Mouse (Mus musculus): ENCODE results near the gene Ezr. TPM values are rescaled to one million over a fixed set of nuclear protein-coding genes. Genes with fewer than 3 reads are reported as not detected.

Ezr gene
- total RNA-seq, 2 experiments from 2014 or later = 21.9 to 27.4 TPM

DNA sequence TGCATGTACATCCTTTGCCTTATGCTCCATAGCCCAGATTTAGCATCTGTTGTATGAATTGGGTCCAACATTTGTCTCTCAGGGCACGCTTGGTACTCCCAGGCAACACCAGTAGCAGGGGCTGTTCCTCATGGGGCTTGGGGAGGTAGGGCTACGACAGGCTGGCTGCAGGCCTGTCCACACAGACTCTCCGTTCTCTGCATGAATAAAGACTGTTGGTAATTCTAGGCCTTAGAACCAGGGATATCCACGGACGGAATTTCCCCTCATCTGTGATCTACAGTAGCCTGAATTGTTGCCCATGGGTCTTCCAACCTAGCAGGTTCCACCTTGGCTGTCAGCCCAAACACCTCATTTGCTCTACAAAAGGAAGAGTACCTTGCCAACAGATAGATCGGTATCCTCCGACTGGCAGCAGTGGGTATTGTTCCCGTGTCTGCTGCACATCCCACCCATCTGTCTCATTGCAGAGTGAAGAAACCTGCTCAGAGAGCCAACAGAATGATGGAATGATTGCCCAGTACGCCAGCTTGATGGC, 7.1 kb upstream of the Ezr start:
- no peak for DNase-seq

DNA sequence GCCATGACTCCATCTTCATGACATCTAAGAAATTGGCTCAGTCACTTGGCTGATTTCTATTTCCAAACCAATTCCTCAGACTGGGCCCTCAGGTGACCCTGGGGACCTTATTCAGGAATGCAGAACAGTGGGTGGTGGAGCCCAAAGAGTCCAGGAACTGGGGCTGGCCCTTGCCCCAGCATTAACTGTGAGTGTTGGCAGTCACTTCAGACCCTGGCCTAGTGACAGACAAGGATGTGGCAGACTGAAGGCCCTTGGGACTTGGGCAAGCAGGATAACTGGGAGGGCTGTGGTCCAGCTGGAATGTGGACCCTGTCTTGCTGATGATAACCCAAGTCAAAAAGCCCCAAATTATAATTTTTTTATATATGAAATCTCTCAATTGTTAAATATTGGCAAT, 6.5 kb upstream of the Ezr start:
- DNase-seq = no peak

DNA sequence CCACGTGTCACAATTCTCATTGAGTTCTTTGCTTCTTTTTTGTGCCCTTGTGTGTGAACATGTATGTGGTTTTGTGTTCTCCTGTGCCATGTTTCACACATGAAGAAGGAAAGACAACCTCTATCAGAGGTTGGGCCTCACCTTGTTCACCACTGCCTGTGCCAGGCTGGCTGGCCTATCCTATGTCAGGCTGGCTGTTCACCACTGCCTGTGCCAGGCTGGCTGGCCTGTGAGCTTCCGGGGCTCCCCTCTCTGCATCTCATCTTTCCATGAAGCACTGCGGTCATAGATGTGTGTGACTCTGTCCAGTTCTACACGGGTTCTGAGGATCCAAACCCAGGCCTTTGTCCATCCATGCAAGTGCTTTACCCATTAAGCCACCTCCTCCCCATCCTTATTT, 4.7 kb upstream of the Ezr start:
- no peak for DNase-seq

DNA sequence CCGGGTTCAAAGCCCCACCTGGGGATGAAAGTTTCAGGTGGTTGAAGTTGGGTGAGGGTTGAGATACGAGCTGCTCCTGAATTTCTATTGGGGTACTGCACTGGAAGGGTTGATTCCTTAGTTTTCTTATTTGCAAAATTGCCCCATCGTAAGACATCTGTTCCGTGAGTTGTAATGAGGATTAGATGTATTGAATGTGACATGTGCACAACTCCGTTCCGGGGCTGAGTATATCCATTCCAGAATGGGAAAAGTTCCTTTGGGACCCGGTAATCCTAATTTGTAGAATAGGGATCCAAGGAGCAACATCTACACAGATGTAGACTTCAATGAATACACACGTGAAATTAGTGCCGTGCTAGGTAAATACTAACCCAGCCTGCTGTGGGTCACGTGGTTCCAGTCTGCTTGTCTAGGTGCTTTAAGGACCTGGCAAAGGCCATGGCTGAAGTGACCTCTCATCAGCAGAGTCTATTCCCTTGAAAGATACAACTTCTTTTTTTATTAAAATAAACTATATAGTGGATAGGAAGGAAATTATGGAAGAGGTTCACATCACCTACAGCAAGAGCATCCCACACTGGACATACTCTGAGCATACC, 1.3 kb upstream of the Ezr start:
- DNase-seq = no peak

DNA sequence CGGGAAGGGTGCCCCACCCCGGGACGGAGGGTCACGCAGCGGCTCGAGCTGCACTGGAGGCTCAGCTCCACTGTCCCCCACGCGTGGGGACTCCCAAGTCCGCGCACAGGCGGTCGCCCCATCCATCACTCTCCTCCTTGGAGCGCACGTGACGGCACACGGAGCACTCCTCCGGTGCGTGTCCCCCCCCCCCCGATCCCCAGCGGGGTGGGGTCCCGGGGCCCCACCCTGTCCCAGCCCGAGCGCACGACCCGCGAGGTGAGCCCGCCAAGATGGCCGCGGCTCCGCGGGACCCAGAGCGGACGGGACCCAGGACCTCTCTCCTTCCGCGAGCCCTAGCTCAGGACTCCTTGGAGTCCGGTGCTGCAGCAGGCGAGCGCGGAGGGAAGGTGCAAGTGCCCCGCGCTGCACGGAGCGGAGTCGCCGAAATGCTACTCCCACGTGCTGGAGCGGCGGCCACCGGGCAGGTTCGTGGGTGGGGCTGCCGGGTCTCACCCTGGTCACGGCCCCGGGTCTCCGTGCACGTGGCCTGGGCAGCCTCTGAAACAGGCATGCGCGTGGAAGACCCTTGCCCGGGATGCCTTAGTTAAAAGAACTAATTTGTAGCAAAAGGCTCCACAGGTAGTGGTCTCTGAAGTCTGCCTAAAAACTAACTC, 550 bp upstream of the Ezr start:
- DNase-seq = peak; percentile 69 to 73

DNA sequence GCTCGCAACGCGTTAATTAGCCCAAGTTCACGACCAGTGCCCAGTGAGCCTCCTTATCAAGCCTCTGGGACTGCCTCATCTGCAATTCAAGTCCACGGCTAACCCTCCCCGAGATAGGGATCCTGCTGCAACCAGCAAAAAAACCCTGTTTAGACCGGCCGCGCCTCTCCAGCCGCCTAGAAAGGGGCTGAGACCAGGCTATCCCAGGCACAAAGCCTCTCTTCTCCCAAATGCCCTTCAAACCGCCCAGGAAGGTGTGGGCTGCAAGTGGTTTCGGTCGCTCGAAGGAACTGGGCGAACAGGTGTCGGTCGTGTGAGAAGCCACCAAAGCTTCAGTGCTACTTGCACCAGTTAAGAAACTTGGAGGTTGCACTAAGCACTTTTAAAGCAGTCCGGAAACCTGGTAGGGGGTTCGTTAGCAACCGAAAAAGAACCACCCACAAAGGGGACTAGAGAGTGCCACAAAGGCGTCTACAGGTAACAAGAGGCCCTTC, 504 bp downstream of the Ezr start:
- peak; percentile 14 to 25 for DNase-seq

DNA sequence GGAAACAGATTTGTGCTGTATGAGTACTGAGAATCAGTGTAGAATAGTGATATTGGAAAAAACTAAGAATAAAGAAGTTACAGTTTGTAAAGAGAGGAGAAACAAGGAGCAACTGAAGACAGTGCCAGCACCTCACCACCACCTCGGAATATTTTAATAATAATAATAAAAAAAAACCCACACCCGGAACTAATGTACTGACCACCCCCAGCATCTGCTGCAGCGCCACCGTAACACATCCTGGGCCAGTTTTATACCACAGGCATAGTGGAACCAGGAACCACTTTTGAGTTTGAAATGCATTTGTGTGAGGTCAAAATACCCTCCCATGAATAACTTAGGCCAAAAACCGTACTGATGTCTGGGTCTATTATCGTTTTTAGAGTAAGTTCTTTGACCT, 1.3 kb downstream of the Ezr start:
- no peak for DNase-seq

DNA sequence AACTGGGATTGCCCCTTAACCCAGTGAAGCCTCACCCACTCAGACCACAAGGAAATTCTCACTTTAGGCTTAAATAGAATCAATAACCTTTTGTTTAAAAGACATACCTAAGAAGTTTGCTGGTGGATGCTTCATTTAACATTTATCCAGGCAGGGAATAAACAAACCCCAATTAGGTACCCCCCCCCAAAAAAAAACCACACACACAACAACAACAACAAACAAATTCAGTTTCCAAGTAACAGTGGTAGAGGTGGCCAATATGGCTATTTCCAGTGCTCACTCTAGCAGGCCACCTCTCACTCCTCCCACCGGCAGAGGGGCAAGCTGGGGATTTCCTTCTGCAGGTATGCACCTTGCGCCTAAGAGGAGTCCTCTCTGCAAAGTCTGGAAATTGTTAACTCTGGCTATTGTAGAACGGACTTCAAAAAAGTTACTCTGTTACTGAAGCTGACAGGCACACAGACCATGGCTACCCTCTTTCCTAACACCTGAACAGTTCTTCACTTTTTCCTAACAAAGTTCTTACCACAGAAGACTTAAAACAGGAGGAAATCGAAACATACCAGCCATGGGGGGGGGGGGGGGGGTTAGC, 2.0 kb downstream of the Ezr start:
- DNase-seq = no peak

DNA sequence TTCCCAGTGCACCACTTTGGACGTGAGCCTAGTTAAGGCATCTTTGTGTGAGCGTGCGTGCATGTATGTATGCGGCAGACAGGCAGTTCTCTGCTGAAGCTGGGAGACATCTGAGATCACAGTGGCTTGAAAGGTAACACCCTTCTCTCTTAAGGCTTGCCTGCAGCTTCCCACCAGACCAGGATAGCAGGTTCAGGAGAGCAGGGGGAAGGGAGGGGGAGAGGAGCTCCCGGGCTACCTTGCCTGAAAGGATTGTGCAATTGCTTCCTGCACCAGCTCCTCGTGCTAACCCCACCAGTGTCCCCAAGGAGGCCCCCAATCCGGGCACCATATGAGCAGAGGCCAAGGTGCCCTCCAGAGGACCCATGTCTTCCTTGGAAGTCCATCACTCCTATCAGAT, 3.0 kb downstream of the Ezr start:
- no peak for DNase-seq

DNA sequence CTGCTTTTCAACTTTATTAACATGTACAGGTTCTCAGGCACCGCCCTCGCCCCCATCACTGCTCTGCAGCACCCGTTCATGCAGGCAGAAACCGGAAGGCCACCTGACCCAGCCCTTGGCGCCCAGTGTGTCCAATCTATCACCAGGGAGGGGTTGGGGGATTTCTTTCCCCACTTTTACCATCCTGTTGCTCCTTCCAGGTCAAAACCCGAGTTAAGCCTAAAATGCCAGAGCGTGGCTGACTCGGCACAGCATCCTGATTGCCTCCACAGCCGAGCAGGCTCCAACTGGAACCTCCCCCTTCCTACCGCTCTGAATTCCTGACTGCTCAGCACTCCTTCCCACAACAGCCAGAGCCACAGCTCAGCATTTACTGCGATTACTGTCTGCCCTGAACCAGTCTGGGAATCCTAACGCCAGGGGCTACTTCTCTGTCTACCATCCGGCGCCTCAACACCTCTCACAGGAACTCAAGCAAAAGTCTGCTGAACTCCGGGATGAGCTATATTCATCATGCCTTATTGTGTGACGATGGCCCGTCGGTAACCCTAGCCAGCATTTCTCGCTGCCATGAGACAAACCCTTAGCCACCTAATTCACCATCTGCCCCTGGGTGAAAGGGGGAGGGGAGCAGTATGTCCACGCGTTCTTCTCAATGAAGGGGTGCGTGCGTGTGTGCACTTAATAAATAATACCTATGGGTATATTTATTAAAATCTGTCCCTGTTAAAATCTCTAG, 3.6 kb downstream of the Ezr start:
- peak; percentile 46 to 66 for DNase-seq

DNA sequence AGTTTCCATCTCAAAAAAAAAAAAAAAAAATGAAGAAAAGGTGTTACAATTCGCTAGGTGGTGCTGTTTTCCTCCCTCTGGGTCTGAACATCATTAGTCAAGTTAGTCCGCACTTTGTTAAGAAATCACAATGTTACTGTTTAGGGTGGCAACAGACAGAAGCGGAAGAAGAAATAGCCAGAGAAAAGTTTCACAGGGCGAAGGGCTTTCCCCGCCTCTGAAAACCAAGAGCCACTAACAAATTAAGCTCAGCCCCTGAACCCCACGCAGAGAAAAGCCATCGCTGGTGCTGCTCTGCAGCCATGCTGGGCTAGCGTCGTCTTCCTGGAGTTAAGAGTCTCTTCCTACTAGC, 4.3 kb downstream of the Ezr start:
- peak; percentile 36 to 56 for DNase-seq

DNA sequence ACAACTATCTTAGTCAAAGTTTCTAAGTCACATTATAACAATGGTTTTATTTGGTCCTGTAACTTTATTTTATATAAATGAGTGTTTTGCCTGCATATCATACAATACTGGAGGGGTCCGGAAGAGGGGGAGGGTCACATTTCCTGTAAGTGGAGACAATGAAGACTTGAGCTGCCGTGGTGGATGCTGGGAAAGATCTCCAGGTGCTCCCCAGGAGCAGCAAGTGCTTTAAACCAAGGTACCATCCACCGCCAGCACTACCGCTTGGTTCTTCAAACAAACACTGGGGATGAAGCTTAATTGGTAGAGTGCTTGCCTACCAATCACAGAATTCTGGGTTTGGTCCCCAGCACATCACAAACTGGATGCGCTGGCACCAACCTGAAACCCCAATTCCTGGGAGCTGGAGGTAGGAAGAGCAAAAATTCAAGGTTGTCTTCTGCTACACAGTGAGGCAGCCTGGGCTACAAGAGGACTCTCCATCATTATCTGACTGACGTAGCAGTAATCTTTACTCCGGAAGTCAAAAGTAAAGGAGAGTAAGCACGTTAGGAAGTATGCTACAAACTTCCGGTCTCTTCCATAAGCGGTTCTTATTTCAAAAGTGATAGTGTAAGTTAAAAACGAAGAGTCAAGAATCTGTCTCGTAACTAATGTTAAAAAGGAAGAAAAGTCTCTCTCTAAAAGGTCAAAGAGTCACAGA, 4.8 kb downstream of the Ezr start:
- no peak for DNase-seq

DNA sequence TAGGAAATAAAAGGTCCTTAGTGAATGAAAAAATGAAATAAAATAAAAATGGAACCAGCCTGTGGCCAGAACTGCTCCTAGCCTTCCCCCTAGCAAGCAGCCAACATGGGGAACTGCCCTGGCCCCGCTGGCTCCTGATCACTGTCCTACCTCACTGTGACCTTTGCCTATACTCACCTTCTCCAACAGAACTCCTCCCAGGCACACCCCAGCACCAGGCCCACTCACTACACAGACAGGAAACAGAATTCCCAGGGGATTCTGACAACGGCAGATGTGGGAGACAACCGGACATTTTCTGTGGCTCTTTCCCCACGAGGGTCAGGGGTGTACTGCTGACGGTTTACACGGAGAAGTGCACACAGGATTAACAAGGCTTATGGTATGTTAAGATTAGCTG, 5.5 kb downstream of the Ezr start:
- DNase-seq = no peak

DNA sequence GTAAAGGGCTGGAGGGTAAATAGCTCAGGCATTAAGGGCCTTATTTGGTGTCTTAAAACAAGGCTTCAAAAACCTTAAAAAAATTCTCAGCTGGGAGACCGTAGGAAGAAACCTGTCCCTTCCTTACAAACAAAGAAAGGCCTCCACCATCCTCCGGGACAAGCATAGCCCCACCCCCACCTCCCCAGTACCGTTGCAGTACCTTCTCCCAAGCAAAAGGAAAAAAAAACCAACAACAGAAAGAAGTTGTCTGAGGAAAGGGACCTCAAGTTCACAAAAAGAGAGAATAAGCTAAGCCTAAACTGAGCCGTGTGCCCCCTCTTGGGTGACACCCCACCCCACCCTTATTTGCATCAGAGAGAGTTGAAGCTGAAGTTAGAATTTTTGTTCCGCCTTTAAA, 6.0 kb downstream of the Ezr start:
- DNase-seq = no peak

DNA sequence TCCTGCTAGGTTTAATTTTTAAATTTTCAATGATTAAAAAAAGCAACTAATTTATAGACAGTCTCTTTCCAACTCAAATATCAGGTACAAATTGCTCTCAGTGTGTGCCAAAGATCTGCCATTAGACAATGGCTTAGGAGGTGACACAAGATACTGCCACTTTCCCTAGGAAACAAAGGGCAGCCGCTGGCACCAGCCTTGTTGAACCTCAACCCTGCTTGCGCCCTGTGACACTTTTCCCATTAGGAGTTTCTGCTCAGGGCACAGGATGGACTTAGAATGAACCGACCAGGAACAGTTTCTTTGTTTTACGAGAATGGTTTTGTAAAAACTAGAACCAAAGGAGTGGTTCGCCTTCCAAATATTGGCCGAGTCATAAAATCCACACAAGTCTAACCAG, 6.5 kb downstream of the Ezr start:
- DNase-seq = no peak

DNA sequence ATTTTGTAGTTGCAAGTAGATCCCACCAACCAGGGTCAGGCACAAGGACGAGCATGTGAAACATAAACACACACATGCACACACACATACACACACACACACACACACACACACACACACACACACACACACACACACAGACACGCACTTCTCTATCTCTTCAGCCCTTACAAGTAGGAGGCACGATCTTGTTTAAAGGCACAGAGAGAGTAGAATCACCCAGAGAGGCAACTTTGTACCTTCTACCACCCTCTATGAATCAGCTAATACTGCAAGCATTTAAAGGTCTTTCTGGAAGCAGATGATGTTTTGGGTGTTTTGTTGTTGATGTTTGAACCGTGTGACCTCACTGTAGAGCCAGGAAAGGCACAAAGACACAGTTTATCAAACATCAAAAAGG, 6.9 kb downstream of the Ezr start:
- DNase-seq = no peak

DNA sequence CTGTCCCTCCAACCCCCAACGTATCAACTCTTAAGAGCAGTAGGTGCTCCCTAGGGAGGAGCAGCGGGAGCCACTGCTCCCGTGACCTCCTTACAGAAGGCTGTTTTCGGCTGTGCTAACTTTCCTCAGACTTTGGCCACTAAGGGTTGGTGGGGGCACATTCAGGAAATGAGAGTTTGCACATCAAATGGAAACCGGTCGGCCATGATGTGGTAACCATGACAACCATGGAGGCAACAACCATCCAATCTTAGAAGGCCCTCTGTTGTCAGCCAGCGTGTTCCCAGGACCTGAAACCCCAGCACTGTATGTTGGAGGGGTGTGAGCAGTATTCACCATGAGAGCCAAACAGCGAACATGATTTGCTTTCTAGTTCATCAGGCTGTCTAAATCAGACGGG, 7.4 kb downstream of the Ezr start:
- DNase-seq = no peak

DNA sequence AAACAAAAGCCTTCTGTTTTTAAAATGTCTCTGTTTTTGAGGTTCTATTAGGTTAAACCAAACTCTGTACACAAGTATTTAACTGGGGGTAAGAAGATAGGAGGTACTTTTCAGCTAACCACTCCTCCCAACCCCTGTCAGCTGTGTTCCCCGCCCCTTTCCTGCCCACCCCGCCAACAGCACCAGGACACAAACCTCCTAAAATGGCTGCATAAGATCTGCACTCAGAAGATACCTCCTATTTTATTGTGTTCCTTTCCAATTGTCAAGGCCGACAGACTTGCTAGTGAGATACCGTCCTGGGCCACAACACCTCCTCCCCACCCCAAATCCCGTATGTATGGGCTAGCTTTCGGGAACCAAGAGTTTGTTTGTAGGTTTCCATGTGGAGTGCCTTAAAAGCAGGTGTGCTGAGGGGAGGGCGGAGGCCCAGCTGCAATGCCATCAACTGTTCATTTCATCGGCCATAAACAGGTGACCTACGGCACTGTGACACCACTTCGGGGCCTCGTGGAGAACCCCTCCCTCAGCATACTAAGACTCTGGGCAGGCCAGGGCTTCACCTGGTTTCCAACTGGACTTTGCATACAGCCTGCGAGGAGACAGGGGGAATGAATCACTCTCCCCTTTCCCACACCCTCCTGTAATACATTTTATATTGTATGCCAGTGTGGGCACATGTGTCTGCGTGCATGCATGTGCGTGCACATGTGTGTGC, 9.2 kb downstream of the Ezr start:
- no peak for DNase-seq

DNA sequence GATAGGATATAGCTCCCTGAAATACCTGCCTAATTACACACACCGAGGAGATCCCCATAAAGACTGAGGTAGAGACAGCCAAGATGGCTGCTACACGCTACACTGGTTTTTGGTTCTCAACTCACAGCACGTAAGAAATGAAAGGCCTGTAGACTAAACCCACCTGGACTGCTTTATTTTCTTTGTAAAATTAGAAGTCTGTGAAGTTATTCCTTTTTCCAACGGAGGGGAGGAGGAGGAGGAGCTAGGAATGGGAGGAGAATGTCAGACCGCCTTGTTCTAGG, 10.2 kb downstream of the Ezr start:
- DNase-seq = no peak

DNA sequence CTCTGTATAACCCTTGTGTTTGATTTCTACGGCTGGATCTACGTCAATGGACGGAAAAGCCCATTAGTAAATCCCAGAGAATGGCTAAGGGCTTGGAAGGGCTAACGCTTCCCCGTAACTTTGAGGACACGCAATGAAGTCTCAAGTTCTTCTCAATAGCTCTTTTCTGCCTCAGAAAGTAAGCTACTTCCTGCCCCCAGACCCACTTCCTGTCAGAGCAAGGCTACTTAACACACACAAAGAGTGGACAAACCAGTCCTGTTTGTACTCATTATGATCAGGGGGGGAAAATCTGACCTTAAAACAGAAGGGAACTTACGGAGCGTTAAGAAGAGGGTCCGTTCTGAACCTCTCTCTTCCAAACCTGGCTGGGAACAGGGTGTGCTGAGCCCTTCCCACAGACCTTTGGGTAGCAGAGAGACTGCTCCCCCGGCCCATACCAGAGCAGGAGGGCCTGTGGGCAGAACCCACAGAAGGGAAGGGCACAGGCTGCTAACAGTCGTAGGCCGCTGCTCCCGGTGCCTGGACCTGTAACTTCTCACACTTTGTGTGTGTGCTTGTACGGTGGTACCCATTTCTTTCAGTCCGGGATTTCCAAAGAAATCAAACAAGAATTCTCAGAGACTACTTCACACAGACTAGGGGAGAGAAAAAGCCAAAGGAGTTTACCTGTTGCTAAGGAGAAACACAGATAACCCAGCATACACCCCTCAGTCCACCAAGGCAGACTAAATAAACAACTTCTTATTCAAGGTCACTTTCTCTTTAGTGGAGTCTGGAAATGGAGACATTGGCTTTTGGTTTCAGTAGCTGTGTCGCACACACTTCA, 10.7 kb downstream of the Ezr start:
- DNase-seq = no peak

DNA sequence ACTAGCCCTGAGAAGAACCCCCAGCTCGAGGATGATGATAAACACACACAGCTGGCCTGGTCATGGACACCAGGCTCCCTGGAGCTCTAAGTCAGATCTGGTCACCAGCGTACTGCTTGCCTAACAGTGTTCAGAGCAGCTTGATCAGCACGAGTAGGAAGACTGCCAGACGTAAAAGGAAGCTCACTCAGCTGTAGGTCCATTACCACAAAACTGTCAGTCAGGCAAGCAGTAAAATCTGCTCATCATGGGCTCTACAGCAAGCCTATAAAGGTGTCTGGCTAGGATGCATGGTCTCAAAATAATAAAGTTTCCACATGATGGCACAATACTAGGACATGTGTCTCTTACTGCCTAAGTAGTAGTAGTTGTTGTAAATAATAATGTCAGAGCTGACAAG, 13.0 kb downstream of the Ezr start:
- DNase-seq = no peak
